In the genomic region with DNA sequence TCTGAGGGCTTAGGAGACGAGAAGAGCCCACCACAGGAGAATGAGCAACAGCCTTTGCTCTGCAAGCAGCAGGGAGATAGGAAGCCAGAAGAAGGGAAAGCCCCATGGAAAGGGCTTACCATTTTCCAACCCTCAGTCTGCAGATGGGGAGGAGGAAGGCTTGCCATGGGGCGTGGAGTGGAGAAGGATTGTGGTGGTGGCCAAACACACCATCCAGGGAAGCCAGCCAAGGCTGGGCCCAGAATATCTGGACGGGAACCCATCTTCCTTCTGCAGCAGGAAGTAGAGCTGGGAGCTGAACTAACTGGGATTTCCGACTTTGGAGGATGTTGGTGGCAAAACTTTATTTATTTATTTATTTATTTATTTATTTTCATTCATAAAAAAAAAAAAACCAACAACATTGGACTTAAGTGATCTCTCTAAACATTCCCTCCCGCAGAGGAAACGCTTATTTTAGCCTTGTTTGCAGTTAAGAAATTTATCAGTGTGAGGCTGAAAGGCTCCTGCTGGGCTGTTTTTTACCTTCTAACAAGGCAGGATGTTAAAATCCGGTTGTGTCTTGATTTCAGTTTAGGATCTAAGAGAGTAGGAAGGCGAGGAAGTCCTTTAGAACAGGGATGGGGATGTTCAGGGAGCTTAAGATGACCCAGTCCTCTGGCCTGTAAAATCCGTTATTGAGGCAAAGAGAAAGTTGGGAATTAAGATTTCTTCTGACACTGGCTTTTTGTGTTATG, we compare ENCODE assay signal across 11 mouse cellular contexts. TPM values are rescaled to one million over a fixed set of nuclear protein-coding genes. Genes with fewer than 3 reads are reported as not detected.
DNase-seq lines count a peak whose midpoint lies in the region; ATAC-seq and TF ChIP-seq lines count a peak whose summit lies in the region.
"Had no signal": no experiment of that assay in that cellular context is flagged by ENCODE, and none has a peak within 500 bp of the region (broad histone marks: within the 10 kb centered on the region; RNA-seq: fewer than 3 reads in every experiment).

No protein-coding gene starts in this region.

- peak overlapping the region; percentile 37; the same call in 1 of the 2 replicates for H3K27ac ChIP-seq in heart, embryonic 15.5 days
- H3K27ac ChIP-seq in thymus, adult 2 months (ENCODE audit: control insufficient read depth, insufficient read depth, low read length), result no peak overlapping the region
- H3K27ac ChIP-seq in midbrain, embryonic 15.5 days, result no peak overlapping the region
- H3K27ac ChIP-seq: left cerebral cortex, adult 2 months; liver, embryonic 14.5 days had no signal

- no peak overlapping the region for H3K4me2 ChIP-seq in heart, embryonic 15.5 days
- H3K4me2 ChIP-seq in midbrain, embryonic 15.5 days, result no peak overlapping the region

- no peak overlapping the region for H3K4me3 ChIP-seq in heart, embryonic 15.5 days
- H3K4me3 ChIP-seq in thymus, adult 2 months (ENCODE audit: control insufficient read depth, insufficient read depth, low read length), result no peak overlapping the region
- no peak overlapping the region for H3K4me3 ChIP-seq in midbrain, embryonic 15.5 days
- H3K4me3 ChIP-seq: erythroblast, embryonic 14.5 days; left cerebral cortex, adult 2 months had no signal

- no peaks in the 10 kb centered on the region for H3K27me3 ChIP-seq in heart, embryonic 15.5 days
- no peaks in the 10 kb centered on the region for H3K27me3 ChIP-seq in thymus, adult 2 months (ENCODE audit: control insufficient read depth, insufficient read depth, low read length)
- H3K27me3 ChIP-seq in midbrain, embryonic 15.5 days (replicated peaks), result no peaks in the 10 kb centered on the region

- no peak for ATAC-seq in heart, embryonic 15.5 days (replicated peaks; ENCODE audit: insufficient number of reproducible peaks, insufficient read depth, low FRiP score, low read depth)
- ATAC-seq in midbrain, embryonic 15.5 days (replicated peaks), result no peak

- no peak for TF ChIP-seq POLR2A in brain, embryonic 14.5 days (IDR thresholded peaks at IDR 0.05; ENCODE audit: borderline replicate concordance, extremely low read depth, insufficient read depth, insufficient read length, poor library complexity, severe bottlenecking)
- TF ChIP-seq POLR2A in thymus, adult 2 months (IDR thresholded peaks at IDR 0.05; ENCODE audit: control insufficient read depth, extremely low read depth, insufficient read depth, low read length, poor library complexity), result no peak

- no peak for TF ChIP-seq CTCF in brain, embryonic 14.5 days (IDR thresholded peaks at IDR 0.05; ENCODE audit: borderline replicate concordance, extremely low read depth, insufficient read depth, insufficient read length)
- TF ChIP-seq CTCF in thymus, adult 2 months (IDR thresholded peaks at IDR 0.05; ENCODE audit: borderline replicate concordance, control insufficient read depth, extremely low read depth, insufficient read depth, low read length, poor library complexity), result no peak

- peak; percentile 28 for DNase-seq in adrenal gland, postnatal 10 days
- DNase-seq in adrenal gland, adult 8-10 months, result no peak
- peak; percentile 1 for DNase-seq in brain, embryonic 14.5 days (ENCODE audit: low read depth)
- DNase-seq in kidney, postnatal 4 days, result peak; percentile 34 to 53
- no peak for DNase-seq in thymus, adult 2 months
- no peak for DNase-seq in layer of hippocampus, adult 8-10 months (ENCODE audit: low spot score in 2 of 2)

- H3K36me3 ChIP-seq in heart, embryonic 15.5 days, result no peaks in the 10 kb centered on the region
- no peaks in the 10 kb centered on the region for H3K36me3 ChIP-seq in thymus, adult 2 months (ENCODE audit: control insufficient read depth, insufficient read depth, low read length)
- no peaks in the 10 kb centered on the region for H3K36me3 ChIP-seq in midbrain, embryonic 15.5 days (replicated peaks)

- no peaks in the 10 kb centered on the region for H3K9me3 ChIP-seq in heart, embryonic 15.5 days (replicated peaks)
- H3K9me3 ChIP-seq in midbrain, embryonic 15.5 days, result no peaks in the 10 kb centered on the region

- H3K9ac ChIP-seq in heart, embryonic 15.5 days, result no peak overlapping the region
- no peak overlapping the region for H3K9ac ChIP-seq in midbrain, embryonic 15.5 days
- H3K9ac ChIP-seq: liver, embryonic 14.5 days had no signal

- WGBS in heart, embryonic 15.5 days, result 47% methylated on average over 9 of the region's 9 CpGs
- 91% methylated on average over 9 of the region's 9 CpGs for WGBS in thymus, adult 2 months
- WGBS in midbrain, embryonic 15.5 days, result 69% methylated on average over 9 of the region's 9 CpGs

- H3K4me1 ChIP-seq in heart, embryonic 15.5 days (replicated peaks), result peaks cover 5% of the 10 kb centered on the region; the same call in 1 of the 2 replicates
- no peaks in the 10 kb centered on the region for H3K4me1 ChIP-seq in thymus, adult 2 months (replicated peaks; ENCODE audit: control insufficient read depth, insufficient read depth, low read length)
- no peaks in the 10 kb centered on the region for H3K4me1 ChIP-seq in midbrain, embryonic 15.5 days

RNA-seq across cellular contexts. Expression of a gene that starts 30.2 kb away (rescaled TPM):
- total RNA-seq in adrenal gland, postnatal 10 days (2021), result 10 to 100 TPM; 20.1 to 21.0 TPM
- total RNA-seq in adrenal gland, adult 8-10 months (2022), result 10 to 100 TPM; 22.9 to 53.4 (median 33.3) TPM
- 58.3 and 69.6 TPM in 2 replicates for polyA plus RNA-seq in brain, embryonic 14.5 days (2012; rRNA removed)
- 28.4 and 33.7 TPM in 2 replicates for polyA plus RNA-seq in heart, embryonic 15.5 days (2015; fragmentation: Nextera tagmentation; extraction: Ambion mirVana)
- 49.1 and 53.6 TPM in 2 replicates for polyA plus RNA-seq in thymus, adult 2 months (2012; rRNA removed)
- polyA plus RNA-seq in midbrain, embryonic 15.5 days (2015; fragmentation: Nextera tagmentation; extraction: Ambion mirVana), result 49.0 and 50.7 TPM in 2 replicates
- 10 to 100 TPM; 57.8 to 80.1 (median 67.6) TPM for total RNA-seq in layer of hippocampus, adult 8-10 months (2022)

Comparison
In these comparisons a context has a peak if more than half of its experiments do, and no peak if none do; other contexts are left out.
1. DNase-seq: peak in adrenal gland, postnatal 10 days (single experiment), brain, embryonic 14.5 days (single experiment) and kidney, postnatal 4 days (2 of 2); none in adrenal gland, adult 8-10 months (single experiment), thymus, adult 2 months (single experiment) and layer of hippocampus, adult 8-10 months (0 of 2).